Mouse (Mus musculus): ENCODE results near the gene Mlycd. TPM values are rescaled to one million over a fixed set of nuclear protein-coding genes. Genes with fewer than 3 reads are reported as not detected.
A peak's percentile ranks its signal among the peaks of the same experiment; 100 is the strongest.

Gene Mlycd
- polyA plus RNA-seq, 1 experiment from 2014 or later = 21.9 TPM

DNA sequence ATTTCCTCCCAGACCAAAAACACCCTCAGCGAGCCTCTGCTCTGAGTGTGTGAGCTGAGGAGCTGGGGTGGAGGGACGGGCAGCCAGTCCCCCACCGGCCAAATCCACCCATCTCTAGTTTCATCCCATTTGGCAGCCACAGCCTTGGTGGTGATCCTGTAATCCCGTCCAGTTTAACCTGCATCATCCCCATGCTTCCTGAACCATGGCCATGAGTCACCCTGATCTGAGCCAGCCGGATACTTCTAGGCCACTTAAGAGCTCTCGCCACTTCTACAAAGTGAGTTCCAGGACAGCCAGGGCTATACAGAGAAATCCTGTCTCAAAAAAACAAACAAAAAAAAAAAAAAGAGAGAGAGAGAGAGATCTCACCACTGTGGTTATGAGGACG lies 33.7 kb downstream of the Mlycd start:
- Histone ChIP-seq H3K9me3 (replicated peaks; ENCODE audit: low read length) (no peaks in the 10 kb centered on the region), H3K27ac (0 out of 2 replicates have a peak overlapping the region, but pooled peaks have one; percentile 6), H3K9ac (ENCODE audit: low read depth, low read length) (no peak overlapping the region), H3K4me3 (replicated peaks; ENCODE audit: low read depth, low read length) (no peak overlapping the region), H3K4me2 (ENCODE audit: low read length) (no peak overlapping the region), H3K36me3 (ENCODE audit: insufficient read depth, low read length) (no peaks in the 10 kb centered on the region), H3K27me3 (ENCODE audit: insufficient read depth, low read length) (no peaks in the 10 kb centered on the region), H3K4me1 (replicated peaks; ENCODE audit: insufficient read depth, low read length) (peaks cover 24% of the 10 kb centered on the region)
- no peak for TF ChIP-seq CTCF (IDR thresholded peaks at IDR 0.05; ENCODE audit: low read depth)
- DNase-seq (ENCODE audit: low spot score) = no peak
- ATAC-seq (replicated peaks; ENCODE audit: low FRiP score, low read depth) = no peak
- WGBS = 35% methylated on average over 7 of the region's 7 CpGs

DNA sequence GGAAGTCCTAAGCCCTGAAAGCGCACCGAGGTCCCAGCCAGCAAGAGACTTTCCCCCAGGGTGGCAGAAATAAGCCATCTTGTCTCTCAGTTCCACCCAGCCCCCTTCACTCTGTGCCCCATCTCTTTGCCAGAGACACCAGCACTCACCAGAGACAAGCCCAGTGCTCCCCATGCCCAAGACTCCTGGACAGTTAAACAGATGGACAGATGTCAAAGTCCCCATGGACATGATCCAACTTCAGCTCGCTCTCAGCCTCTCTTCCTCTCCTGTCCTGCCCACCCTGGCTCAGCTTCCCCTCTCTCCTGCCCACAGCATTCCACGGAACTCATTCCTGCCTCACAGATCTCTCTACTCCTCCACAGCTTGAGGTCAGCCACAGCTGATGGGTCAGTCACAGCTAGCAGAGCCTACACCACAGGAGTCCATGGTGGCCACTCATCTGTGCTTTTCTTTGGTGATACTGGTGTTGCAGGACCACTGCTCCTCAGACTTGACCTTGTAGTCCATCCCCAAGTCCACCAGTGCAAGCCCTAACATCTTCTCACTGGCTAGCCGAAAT lies 34.2 kb downstream of the Mlycd start:
- DNase-seq (ENCODE audit: low spot score) (no peak), ATAC-seq (replicated peaks; ENCODE audit: low FRiP score, low read depth) (no peak)
- Histone ChIP-seq H3K4me3 (replicated peaks; ENCODE audit: low read depth, low read length) (no peak overlapping the region), H3K27ac (0 out of 2 replicates have a peak overlapping the region, but pooled peaks have one; percentile 13), H3K4me1 (replicated peaks; ENCODE audit: insufficient read depth, low read length) (peaks cover 20% of the 10 kb centered on the region), H3K4me2 (ENCODE audit: low read length) (no peak overlapping the region), H3K9me3 (replicated peaks; ENCODE audit: low read length) (no peaks in the 10 kb centered on the region), H3K27me3 (ENCODE audit: insufficient read depth, low read length) (no peaks in the 10 kb centered on the region), H3K36me3 (ENCODE audit: insufficient read depth, low read length) (no peaks in the 10 kb centered on the region), H3K9ac (ENCODE audit: low read depth, low read length) (0 out of 2 replicates have a peak overlapping the region, but pooled peaks have one; percentile 23)
- 60% methylated on average over 5 of the region's 5 CpGs for WGBS
- TF ChIP-seq CTCF (IDR thresholded peaks at IDR 0.05; ENCODE audit: low read depth) = no peak

DNA sequence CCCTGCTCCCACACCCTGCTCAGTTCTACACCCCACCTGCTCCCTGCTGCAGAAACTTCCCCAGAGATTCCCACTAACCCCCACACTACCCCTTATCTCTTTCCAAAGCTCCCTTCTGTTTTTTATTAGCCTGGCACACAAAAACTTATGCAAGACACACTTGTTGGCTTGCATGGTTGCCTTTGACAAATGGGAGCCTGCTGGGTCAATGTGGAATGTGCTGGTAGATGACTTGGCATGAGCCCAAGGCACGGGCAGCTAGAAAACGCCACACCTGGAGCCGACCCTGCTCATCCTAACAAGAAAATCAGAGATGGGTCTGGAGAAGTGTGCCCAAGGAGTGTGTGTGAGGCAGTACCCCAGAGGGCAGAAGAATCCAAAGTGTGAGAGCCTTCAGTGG lies 34.9 kb downstream of the Mlycd start:
- no peaks in the 10 kb centered on the region for H3K27me3 ChIP-seq (ENCODE audit: insufficient read depth, low read length)
- no peak overlapping the region for H3K4me3 ChIP-seq (replicated peaks; ENCODE audit: low read depth, low read length)
- peaks cover 17% of the 10 kb centered on the region for H3K4me1 ChIP-seq (replicated peaks; ENCODE audit: insufficient read depth, low read length)
- TF ChIP-seq CTCF (IDR thresholded peaks at IDR 0.05; ENCODE audit: low read depth) = no peak
- WGBS = 62% methylated on average over 3 of the region's 3 CpGs
- DNase-seq (ENCODE audit: low spot score) = no peak
- H3K27ac ChIP-seq = 0 out of 2 replicates have a peak overlapping the region, but pooled peaks have one; percentile 13
- H3K36me3 ChIP-seq (ENCODE audit: insufficient read depth, low read length) = no peaks in the 10 kb centered on the region
- no peak overlapping the region for H3K4me2 ChIP-seq (ENCODE audit: low read length)
- ATAC-seq (replicated peaks; ENCODE audit: low FRiP score, low read depth) = no peak
- no peaks in the 10 kb centered on the region for H3K9me3 ChIP-seq (replicated peaks; ENCODE audit: low read length)
- H3K9ac ChIP-seq (ENCODE audit: low read depth, low read length) = no peak overlapping the region

DNA sequence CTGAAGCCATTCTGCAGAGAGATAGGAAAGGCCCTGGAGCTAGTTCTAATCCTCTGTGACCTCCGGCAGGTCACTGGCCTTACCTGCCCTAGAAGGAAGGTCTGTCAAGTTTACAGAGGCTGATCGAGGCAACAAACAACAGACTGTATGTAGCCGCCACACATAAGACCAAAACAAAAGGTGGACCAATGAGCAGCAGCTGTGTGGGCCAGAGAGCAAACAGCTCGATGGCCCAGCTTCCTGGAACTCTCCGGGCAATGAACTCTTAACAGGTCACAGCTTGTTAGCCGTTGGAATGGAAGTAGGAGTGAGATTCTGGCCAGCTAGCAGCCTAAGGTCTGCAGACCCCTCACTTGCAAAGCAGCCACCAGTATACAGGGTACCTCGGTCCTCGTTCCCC lies 35.6 kb downstream of the Mlycd start:
- Histone ChIP-seq H3K27me3 (ENCODE audit: insufficient read depth, low read length) (no peaks in the 10 kb centered on the region), H3K27ac (no peak overlapping the region), H3K9ac (ENCODE audit: low read depth, low read length) (no peak overlapping the region), H3K4me2 (ENCODE audit: low read length) (no peak overlapping the region), H3K4me3 (replicated peaks; ENCODE audit: low read depth, low read length) (no peak overlapping the region), H3K4me1 (replicated peaks; ENCODE audit: insufficient read depth, low read length) (peaks cover 17% of the 10 kb centered on the region), H3K36me3 (ENCODE audit: insufficient read depth, low read length) (no peaks in the 10 kb centered on the region), H3K9me3 (replicated peaks; ENCODE audit: low read length) (no peaks in the 10 kb centered on the region)
- DNase-seq (ENCODE audit: low spot score) (no peak), ATAC-seq (replicated peaks; ENCODE audit: low FRiP score, low read depth) (no peak)
- no peak for TF ChIP-seq CTCF (IDR thresholded peaks at IDR 0.05; ENCODE audit: low read depth)
- WGBS = 54% methylated on average over 8 of the region's 8 CpGs

DNA sequence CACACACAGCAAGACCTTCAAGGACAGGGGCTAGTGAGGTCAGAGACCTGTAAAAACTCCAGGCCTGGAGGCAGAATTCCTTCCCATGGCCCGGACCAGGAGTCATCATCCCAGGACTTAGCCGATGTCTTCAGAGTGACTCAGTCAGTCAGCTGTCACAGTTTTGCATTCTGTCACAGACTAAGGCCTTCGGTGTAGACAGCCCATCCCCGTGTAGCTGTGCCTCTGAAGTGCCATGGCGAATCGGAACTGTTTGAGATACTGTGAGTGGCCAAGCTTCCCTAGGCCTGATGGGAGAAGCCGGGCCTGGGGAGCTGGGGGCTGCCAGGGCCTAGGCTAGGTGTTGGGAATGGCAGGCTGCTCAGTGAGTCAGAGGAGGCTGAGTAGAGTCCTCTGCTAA lies 36.0 kb downstream of the Mlycd start:
- DNase-seq (ENCODE audit: low spot score) = no peak
- TF ChIP-seq CTCF (IDR thresholded peaks at IDR 0.05; ENCODE audit: low read depth) = no peak
- Histone ChIP-seq H3K9ac (ENCODE audit: low read depth, low read length) (no peak overlapping the region), H3K4me3 (replicated peaks; ENCODE audit: low read depth, low read length) (no peak overlapping the region), H3K27me3 (ENCODE audit: insufficient read depth, low read length) (no peaks in the 10 kb centered on the region), H3K36me3 (ENCODE audit: insufficient read depth, low read length) (no peaks in the 10 kb centered on the region), H3K4me1 (replicated peaks; ENCODE audit: insufficient read depth, low read length) (peaks cover 17% of the 10 kb centered on the region), H3K9me3 (replicated peaks; ENCODE audit: low read length) (no peaks in the 10 kb centered on the region), H3K4me2 (ENCODE audit: low read length) (no peak overlapping the region), H3K27ac (no peak overlapping the region)
- ATAC-seq (replicated peaks; ENCODE audit: low FRiP score, low read depth) = no peak
- 90% methylated on average over 7 of the region's 7 CpGs for WGBS

DNA sequence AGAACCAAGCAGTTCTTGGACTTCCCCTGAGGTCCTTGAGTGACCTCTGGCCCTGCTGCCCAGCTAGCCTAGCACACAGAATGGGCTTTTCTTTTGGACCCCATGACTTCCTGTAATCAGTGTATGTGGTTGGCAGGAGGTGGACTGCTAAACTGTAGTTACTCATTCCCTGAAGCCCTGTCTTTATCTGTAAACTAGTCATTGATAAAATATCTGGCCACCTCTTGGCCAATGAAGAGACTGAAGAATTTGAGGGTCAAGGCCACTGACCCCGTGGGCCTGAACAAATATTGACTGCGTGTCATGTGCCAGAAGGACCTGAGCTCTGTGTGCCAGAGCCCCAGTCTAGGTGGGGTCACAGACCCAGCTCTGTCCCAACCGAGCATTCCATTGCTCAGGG lies 37.7 kb downstream of the Mlycd start:
- no peak overlapping the region for H3K4me2 ChIP-seq (ENCODE audit: low read length)
- H3K9me3 ChIP-seq (replicated peaks; ENCODE audit: low read length) = no peaks in the 10 kb centered on the region
- no peak overlapping the region for H3K9ac ChIP-seq (ENCODE audit: low read depth, low read length)
- H3K4me3 ChIP-seq (replicated peaks; ENCODE audit: low read depth, low read length) = no peak overlapping the region
- no peak for ATAC-seq (replicated peaks; ENCODE audit: low FRiP score, low read depth)
- no peaks in the 10 kb centered on the region for H3K27me3 ChIP-seq (ENCODE audit: insufficient read depth, low read length)
- H3K4me1 ChIP-seq (replicated peaks; ENCODE audit: insufficient read depth, low read length) = peaks cover 21% of the 10 kb centered on the region
- no peak for DNase-seq (ENCODE audit: low spot score)
- no peak for TF ChIP-seq CTCF (IDR thresholded peaks at IDR 0.05; ENCODE audit: low read depth)
- WGBS = 64% methylated on average over 3 of the region's 3 CpGs
- no peak overlapping the region for H3K27ac ChIP-seq
- no peaks in the 10 kb centered on the region for H3K36me3 ChIP-seq (ENCODE audit: insufficient read depth, low read length)

Data from kidney, postnatal 0 days (tissue).